Mouse (Mus musculus) brain, embryonic 14.5 days (tissue): ENCODE measurements at regions not wholly inside any gene's neighbourhood (a gene's known extent, or its start where the extent isn't known, plus 50 kb on each side); places are given as distances from the start of the nearest gene placed in this dataset.
"Not testable (repeated sequence)": the region's sequence is repeated elsewhere in the genome, so short reads cannot be mapped to it uniquely, and the experiment has no call there.

Source experiments
- DNase-seq: peaks from one replicate; pipeline ENCODE4 v3.0.0-alpha.2; 2011; ENCODE audit warnings: low read depth
- CTCF ChIP-seq: fragments of 200-500 bp; IDR thresholded peaks from 2 replicates; pipeline ENCODE4 v1.5.1; 2012; ENCODE audit warnings: inconsistent platforms, mild to moderate bottlenecking, moderate library complexity, borderline replicate concordance; ENCODE audit not compliant: insufficient read depth, insufficient read length; ENCODE audit errors: extremely low read depth
- POLR2A ChIP-seq: fragments of 200-500 bp; IDR thresholded peaks from 2 replicates; pipeline ENCODE4 v1.6.1; 2012; ENCODE audit warnings: mild to moderate bottlenecking, inconsistent platforms, borderline replicate concordance; ENCODE audit not compliant: poor library complexity, insufficient read depth, insufficient read length, severe bottlenecking; ENCODE audit errors: extremely low read depth

- DNase-seq: no peak
- TF ChIP-seq POLR2A: no peak
- no peak for TF ChIP-seq CTCF
Observed at GRCm38 (mm10) chr10:8136662-8137061, 180.6 kb upstream of the Tab2 start.

- no peak for DNase-seq
- no peak for TF ChIP-seq POLR2A
- no peak for TF ChIP-seq CTCF
Observed at GRCm38 (mm10) chr10:8135272-8135671, 179.2 kb upstream of the Tab2 start.

DNA sequence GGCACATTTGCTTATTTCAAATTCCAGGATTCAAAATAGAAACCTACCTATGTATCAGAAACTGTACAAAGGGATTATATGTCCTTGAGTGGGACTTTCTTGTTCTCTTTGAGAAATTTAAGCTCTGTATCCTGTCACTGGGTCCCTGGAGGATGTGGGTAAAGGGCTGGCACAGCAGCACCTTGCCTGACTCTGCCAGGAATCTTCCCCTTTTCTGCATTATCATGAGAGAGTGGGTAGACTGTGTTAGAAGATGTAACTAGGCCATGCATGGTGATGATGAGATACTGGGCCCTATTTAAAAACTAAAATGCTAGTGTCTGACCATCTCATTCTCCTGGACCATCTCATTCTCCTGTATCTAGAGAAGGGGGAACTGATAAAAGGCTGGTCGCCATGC is 178.4 kb upstream of the Tab2 start:
- TF ChIP-seq POLR2A (no peak), CTCF (no peak)
- no peak for DNase-seq

DNA sequence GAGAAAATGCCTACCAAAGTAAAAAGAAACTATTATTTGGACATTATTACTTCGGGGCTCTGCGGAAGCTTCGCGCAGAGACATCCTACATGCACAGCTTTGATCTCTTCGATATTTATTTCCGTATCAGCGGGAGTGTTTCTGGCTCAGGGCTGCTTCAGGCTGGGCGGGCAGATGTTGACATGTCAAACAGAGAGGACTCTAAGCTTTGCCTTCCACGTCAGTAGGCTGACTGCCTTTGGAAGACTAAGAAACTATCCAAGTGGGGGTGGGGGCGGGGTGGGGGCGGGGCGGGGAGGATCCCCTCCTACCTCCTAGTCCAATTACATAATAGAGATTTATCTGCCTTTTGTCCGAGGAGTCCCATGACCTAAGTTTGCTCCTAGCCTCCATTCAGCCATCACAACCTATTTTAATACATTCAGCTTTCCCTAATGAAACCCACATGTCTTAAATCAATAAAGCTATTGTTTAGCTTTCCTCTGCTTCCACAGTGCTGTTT is 177.5 kb upstream of the Tab2 start:
- DNase-seq: peak; percentile 75
- no peak for TF ChIP-seq POLR2A
- no peak for TF ChIP-seq CTCF

GRCm38 (mm10) chr10:8132795-8133194 is 176.8 kb upstream of the Tab2 start:
- TF ChIP-seq CTCF (no peak), POLR2A (no peak)
- peak; percentile 35 for DNase-seq

DNA sequence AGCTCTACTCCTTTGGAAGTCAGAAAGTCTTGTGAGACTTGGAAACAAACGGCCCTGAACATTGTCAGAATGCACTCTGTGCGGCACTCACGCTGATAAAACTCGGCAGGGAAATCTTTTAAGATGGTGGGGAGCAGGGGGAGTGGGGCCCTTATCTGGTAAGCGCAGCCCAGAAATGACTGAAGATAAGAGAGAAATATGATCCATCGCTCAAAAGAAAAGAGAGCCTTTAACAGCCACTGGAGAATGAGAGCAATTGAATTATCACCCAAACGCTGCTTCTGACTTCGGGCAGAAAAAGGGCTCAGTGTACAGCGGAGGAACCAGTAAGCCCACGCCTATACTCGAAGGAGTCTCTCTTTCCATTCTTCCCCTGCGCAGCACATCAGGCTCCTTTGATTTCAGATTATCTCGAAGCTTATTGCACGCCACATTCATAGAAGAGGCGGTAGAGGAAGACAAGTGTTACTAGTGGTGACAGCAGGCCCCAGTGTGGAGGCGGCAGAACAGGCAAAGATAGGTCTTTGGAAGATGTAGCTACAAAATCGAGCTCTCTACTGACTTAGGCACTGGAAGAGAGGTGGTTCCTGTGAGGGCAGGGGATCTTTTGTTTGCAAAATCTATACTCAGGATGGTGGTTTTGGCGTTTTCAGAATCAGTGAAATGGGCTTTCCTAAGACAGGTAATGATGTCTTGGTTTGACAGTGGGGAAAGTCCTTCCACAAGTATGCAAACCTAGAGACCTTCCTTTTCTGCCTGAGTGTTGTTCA is 174.6 kb upstream of the Tab2 start:
- peak; percentile 49 for DNase-seq
- TF ChIP-seq CTCF: no peak
- TF ChIP-seq POLR2A: no peak

- no peak for DNase-seq
- TF ChIP-seq POLR2A: no peak
- TF ChIP-seq CTCF: no peak
Observed at GRCm38 (mm10) chr10:8130057-8130456, 174.0 kb upstream of the Tab2 start.

GRCm38 (mm10) chr10:8124124-8124523 is 168.1 kb upstream of the Tab2 start:
- no peak for TF ChIP-seq POLR2A
- no peak for DNase-seq

DNA sequence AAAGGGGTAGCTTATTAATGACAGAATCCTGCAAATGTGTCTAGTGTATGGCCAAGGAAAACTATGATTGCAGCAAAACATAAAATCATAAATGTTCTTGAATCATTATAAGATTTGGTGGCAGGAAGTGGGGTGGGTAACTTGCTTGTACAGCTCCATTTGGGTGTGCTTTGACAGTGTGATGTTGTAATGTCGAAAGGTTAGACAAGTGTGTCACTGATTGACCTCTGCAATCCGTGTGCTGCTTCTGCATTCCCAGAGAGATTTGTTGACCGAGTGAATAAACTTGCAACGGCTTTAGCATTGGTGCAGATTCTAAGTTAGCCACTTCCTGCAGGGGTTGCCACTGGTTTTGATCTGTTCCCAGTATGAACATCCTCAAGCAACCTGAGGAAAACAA is 165.9 kb upstream of the Tab2 start:
- no peak for DNase-seq
- TF ChIP-seq POLR2A: no peak
- TF ChIP-seq CTCF: no peak

DNA sequence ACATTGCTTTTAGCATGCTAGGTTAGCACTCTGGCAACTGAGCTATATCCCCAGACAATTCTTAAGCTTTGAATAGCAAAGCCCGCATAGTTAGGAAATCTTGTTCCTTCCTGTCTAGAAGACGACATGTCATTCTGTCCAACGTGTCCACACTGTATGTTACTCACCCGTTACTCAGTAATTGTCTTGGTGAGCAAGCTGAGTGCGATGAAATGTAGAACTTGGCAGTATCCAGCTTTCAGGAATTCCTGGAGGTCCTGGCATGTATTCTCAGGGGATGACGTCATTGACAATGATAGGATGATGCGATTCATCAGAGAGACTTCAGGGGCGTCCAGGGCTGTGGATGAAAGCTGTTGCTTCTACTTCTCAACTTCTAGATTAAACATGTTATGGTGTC is 160.8 kb upstream of the Tab2 start:
- DNase-seq: no peak
- TF ChIP-seq CTCF: no peak
- no peak for TF ChIP-seq POLR2A

DNA sequence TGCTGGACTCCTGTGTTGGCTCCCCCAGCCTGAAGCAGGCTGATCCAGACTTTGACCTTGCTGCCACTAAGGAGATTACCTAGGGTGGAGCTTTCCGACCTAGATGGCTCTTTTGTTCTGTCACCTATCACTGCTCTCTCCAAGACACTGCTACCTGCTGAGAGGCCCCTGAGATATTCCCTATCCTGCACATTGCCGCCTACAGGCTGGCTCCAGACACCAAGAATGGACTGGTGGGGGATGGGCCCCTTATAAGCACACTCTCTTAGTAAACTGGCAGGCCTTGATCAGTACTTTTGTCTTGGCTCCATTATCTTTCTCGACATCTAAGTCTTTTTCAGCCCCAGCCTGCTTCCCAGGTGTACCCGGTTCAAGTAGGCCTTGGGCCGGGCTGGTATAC is 158.9 kb upstream of the Tab2 start:
- DNase-seq: not testable (repeated sequence)

- TF ChIP-seq POLR2A (no peak), CTCF (no peak)
- DNase-seq: no peak
Observed at GRCm38 (mm10) chr10:8114530-8114929, 158.5 kb upstream of the Tab2 start.
